Mouse (Mus musculus) small intestine, adult 2 months (tissue): ENCODE measurements around the gene Pla2g1b. TPM values are rescaled to one million over a fixed set of nuclear protein-coding genes. Genes with fewer than 3 reads are reported as not detected.

Source experiments
- H3K27ac ChIP-seq: fragments of 200-500 bp; 2 replicates; pipeline ENCODE4 v1.5.1; 2012; ENCODE audit warnings: low read depth, low read length, control low read depth, inconsistent platforms; ENCODE audit not compliant: insufficient read depth
- H3K27me3 ChIP-seq: fragments of 200-500 bp; 2 replicates; pipeline ENCODE4 v1.6.1; 2012; ENCODE audit warnings: mild to moderate bottlenecking, moderate library complexity, low read length, inconsistent platforms; ENCODE audit not compliant: control insufficient read depth, insufficient read depth
- H3K36me3 ChIP-seq: fragments of 200-500 bp; 2 replicates; pipeline ENCODE4 v1.6.1; 2012; ENCODE audit warnings: mild to moderate bottlenecking, low read length, control low read depth, inconsistent platforms; ENCODE audit not compliant: control insufficient read depth, insufficient read depth
- H3K4me1 ChIP-seq: fragments of 200-500 bp; 2 replicates; pipeline ENCODE4 v1.6.1; 2012; ENCODE audit warnings: low read length, inconsistent platforms, mixed read lengths; ENCODE audit not compliant: control insufficient read depth, insufficient read depth, insufficient read length
- H3K4me3 ChIP-seq: fragments of 200-500 bp; 2 replicates; pipeline ENCODE4 v1.5.1; 2012; ENCODE audit warnings: low read depth, mild to moderate bottlenecking, control low read depth, inconsistent platforms, low read length, moderate library complexity
- CTCF ChIP-seq: fragments of 200-500 bp; IDR thresholded peaks from 2 replicates; pipeline ENCODE4 v1.5.1; 2012; ENCODE audit warnings: low read depth, mild to moderate bottlenecking, control low read depth, inconsistent platforms, low read length, moderate library complexity, mixed read lengths; ENCODE audit not compliant: insufficient replicate concordance, insufficient read length; ENCODE audit errors: extremely low read depth
- POLR2A ChIP-seq: fragments of 200-500 bp; IDR thresholded peaks from 2 replicates; pipeline ENCODE4 v1.6.1; 2012; ENCODE audit warnings: low read depth, mild to moderate bottlenecking, control low read depth, inconsistent platforms, low read length, moderate library complexity
- WGBS: fragments of 180-500 bp; shearing (Covaris S2); methylation state at CpG from one replicate; pipeline ENCODE4 v1.1.7; 2018; 5-methylcytosine and 5-hydroxymethylcytosine counted together
- polyA plus RNA-seq: library from polyadenylated mRNA; depleted of rRNA; stranded (reverse); fragments of >200 nt; gene quantifications from 2 replicates; pipeline ENCODE4 v1.2.3, GENCODE M21; 2012

The Pla2g1b gene
- polyA plus RNA-seq, 1 experiment: 5.2 TPM

GRCm38 (mm10) chr5:115512375-115512774, 46.3 kb downstream of the Pla2g1b start:
- peaks cover under 1% of the 10 kb centered on the region; the same call in 1 of the 2 replicates for H3K36me3 ChIP-seq
- H3K27ac ChIP-seq: no peak overlapping the region
- no peaks in the 10 kb centered on the region for H3K27me3 ChIP-seq
- H3K4me3 ChIP-seq: no peak overlapping the region
- no peak for TF ChIP-seq CTCF
- TF ChIP-seq POLR2A: no peak
- 91% methylated on average over 7 of the region's 7 CpGs for WGBS
- H3K4me1 ChIP-seq: peaks cover 19% of the 10 kb centered on the region

- no peaks in the 10 kb centered on the region for H3K27me3 ChIP-seq
- WGBS: 90% methylated on average over 14 of the region's 14 CpGs
- no peak overlapping the region for H3K27ac ChIP-seq
- H3K36me3 ChIP-seq: peaks cover 3% of the 10 kb centered on the region
- peaks cover 20% of the 10 kb centered on the region for H3K4me1 ChIP-seq
- TF ChIP-seq CTCF: no peak
- no peak for TF ChIP-seq POLR2A
- no peak overlapping the region for H3K4me3 ChIP-seq
These were observed 47.2 kb downstream of the Pla2g1b start for GRCm38 (mm10) chr5:115513246-115513645.

GRCm38 (mm10) chr5:115513721-115514120, 47.7 kb downstream of the Pla2g1b start:
- WGBS: 94% methylated on average over 16 of the region's 16 CpGs
- Histone ChIP-seq H3K4me1 (peaks cover 17% of the 10 kb centered on the region), H3K36me3 (peaks cover 4% of the 10 kb centered on the region), H3K27me3 (no peaks in the 10 kb centered on the region), H3K4me3 (no peak overlapping the region), H3K27ac (no peak overlapping the region)
- TF ChIP-seq CTCF (no peak), POLR2A (no peak)

GRCm38 (mm10) chr5:115514346-115514745, 48.3 kb downstream of the Pla2g1b start:
- peaks cover 16% of the 10 kb centered on the region for H3K4me1 ChIP-seq
- 72% methylated on average over 6 of the region's 6 CpGs for WGBS
- H3K4me3 ChIP-seq: no peak overlapping the region
- H3K27ac ChIP-seq: peak overlapping the region; percentile 64
- H3K36me3 ChIP-seq: peaks cover 4% of the 10 kb centered on the region
- TF ChIP-seq POLR2A (no peak), CTCF (no peak)
- H3K27me3 ChIP-seq: no peaks in the 10 kb centered on the region

- WGBS: 47% methylated on average over 20 of the region's 20 CpGs
- peak overlapping the region; percentile 28; the same call in 1 of the 2 replicates for H3K4me3 ChIP-seq
- peaks cover 17% of the 10 kb centered on the region for H3K4me1 ChIP-seq
- TF ChIP-seq CTCF (no peak), POLR2A (no peak)
- peak overlapping the region; percentile 64 for H3K27ac ChIP-seq
- peaks cover 4% of the 10 kb centered on the region for H3K36me3 ChIP-seq
- no peaks in the 10 kb centered on the region for H3K27me3 ChIP-seq
These were observed 49.0 kb downstream of the Pla2g1b start for GRCm38 (mm10) chr5:115514896-115515587.

- peaks cover 4% of the 10 kb centered on the region for H3K36me3 ChIP-seq
- TF ChIP-seq CTCF: no peak
- TF ChIP-seq POLR2A: no peak
- peak overlapping the region; percentile 42 for H3K4me3 ChIP-seq
- no peaks in the 10 kb centered on the region for H3K27me3 ChIP-seq
- WGBS: 75% methylated on average over 32 of the region's 32 CpGs
- peak overlapping the region; percentile 86 for H3K27ac ChIP-seq
- H3K4me1 ChIP-seq: peaks cover 30% of the 10 kb centered on the region
These were observed 50.2 kb downstream of the Pla2g1b start for GRCm38 (mm10) chr5:115516081-115516907.

GRCm38 (mm10) chr5:115516908-115517307, 50.8 kb downstream of the Pla2g1b start:
- no peak for TF ChIP-seq POLR2A
- no peak for TF ChIP-seq CTCF
- Histone ChIP-seq H3K36me3 (peaks cover 4% of the 10 kb centered on the region), H3K4me3 (no peak overlapping the region), H3K27me3 (no peaks in the 10 kb centered on the region), H3K4me1 (peaks cover 36% of the 10 kb centered on the region), H3K27ac (peak overlapping the region; percentile 86)
- 79% methylated on average over 7 of the region's 7 CpGs for WGBS
